Mouse (Mus musculus): ENCODE measurements around the gene Iqch.

The Iqch gene

DNA sequence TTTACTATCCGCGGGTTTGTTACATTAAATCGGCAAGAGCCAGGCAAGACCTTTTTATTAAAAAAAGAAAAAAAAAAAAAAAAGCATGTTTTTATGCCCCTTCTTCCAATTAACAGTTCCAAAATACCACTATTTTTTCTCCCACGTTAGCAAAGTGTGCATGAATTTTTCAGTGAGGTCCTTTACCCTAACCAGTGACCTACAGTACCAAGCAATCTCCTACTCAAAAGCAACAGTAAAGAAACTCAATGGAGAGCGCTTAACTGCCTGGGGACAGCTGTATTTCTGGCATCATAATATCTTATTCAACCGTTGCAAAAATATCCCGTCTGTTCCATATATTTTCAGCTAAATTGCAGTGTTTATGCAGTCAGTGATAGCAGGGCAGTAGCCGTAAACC lies 224.1 kb downstream of the Iqch start:
- no peak for DNase-seq (ENCODE audit: extremely low spot score, low read depth, low spot score)

DNA sequence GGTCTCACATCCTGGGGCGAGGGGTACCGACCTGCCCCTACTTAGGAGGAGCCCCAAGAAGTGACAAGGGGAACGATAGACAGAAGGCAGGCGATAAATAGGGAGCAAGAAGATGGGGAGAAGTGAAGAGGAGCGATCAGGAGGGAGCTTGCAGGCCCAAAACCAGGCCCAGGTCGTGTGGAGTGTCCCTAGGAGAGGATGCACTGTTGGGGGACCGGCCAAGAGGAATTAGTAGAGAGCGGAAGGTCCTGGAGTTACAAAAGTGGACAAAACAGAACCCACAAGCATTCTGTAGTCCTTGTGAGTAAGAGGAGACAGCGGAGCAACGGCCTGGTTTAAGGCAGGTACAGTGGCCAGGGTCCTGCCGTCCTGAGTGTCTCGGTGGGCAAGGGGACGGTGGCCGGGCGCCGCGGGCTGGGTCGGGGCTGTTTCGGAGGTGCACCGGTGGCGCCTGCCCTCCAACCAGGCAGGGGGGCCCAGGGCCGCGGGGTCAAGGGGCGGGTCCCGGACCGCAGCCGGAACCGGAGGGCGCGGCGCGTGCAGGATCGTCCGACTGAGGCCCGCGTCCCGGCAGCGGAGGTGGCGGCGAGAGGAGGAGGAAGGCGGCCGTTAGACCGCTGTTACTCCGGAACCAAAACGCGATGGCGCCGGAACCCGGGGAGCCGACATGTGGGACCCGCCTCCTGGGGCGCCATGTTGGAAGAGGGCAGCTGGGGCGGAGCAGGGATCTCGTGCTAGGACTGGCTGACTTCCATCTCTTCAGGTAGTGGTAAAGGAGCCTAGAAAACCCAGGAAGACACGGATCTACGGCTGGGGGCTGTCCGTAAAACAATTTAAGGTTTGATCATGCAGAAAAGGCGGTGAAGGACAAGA lies 224.8 kb downstream of the Iqch start, which contains the start of gene Map2k5:
TSS of gene Map2k5 (minus strand) at position 633 of the 873 bp plus-strand sequence.
- DNase-seq (ENCODE audit: extremely low spot score, low read depth, low spot score), result no peak

DNA sequence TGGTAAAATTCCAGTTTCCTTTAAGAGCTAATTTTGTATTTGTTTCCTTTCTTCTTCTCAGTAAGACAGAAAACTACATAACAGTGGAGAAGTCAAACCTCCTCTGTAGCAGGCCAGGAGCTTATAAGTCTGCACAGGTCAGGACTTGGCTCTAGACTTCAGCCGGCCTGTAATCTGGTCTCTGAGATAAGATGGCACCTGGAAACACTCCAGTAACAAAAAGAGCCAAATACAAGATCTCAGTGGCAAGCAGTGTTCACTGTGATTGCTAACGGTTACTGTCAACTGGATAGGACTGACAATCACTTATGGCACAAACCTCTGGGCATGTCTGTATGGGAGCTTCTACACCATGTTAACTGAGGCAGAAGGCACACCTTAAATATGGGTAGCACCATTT lies 229.0 kb downstream of the Iqch start:
- no peak for DNase-seq (ENCODE audit: extremely low spot score, low read depth, low spot score)

DNA sequence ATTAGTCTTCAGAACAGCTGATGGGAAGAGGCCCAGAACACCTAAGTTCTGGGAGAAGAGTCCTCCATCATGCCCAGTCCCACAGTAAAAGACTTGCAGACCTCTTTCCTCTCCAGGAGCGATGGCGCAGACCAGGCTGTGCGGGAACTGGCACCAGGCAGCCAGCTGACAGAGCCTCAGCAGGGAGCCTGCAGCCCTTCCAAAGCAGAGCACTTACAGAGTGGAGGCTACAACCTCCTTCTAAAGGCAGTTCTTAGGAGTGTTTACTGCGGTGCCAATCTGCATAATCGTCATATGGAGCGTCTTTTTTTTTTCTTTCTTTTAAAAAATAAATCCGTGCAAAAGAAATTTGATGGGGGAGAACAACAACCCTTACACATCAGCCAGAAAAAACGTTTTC lies 229.8 kb downstream of the Iqch start:
- DNase-seq (ENCODE audit: extremely low spot score, low read depth, low spot score), result no peak

Measured in hindlimb bud, embryonic 11.5 days (tissue).